In the genomic region with DNA sequence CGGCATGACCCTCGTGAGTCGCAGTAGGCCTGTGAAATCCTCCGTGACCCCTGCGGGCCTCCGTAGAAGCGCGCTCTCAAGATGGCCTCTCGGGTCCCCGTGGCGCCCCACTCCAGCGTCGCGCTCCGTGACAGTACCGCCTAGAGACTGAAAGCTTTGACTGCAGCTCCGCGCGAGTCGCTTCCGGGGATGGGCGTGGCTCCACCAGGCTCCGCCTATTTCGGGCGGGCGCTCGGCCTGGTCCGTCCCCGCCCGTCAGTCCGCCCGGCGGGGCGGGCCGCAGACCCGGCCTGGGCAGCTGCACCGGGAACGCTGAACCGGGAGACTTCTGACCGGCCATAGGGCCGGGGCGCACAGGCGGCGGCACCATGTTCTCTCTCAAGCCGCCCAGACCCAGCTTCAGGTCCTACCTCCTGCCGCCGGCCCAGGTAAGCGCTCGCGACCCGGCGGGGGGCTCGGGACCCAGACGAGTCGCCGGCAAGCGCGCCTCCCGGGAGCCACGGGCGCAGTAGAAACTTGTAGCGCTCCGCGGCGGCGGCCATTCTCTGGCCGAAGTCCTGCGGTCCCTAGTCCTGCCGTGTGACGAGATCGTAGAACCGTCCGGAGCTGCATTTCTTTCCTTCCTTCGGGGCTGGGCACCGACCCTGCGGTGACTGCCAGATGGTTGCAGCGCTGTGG, we compare ENCODE assay signal across 8 mouse cellular contexts. TPM values are rescaled to one million over a fixed set of nuclear protein-coding genes. Genes with fewer than 3 reads are reported as not detected.
A peak's percentile ranks its signal among the peaks of the same experiment; 100 is the strongest.
DNase-seq lines count a peak whose midpoint lies in the region; ATAC-seq lines count a peak whose summit lies in the region.

Gene Mtmr10 (plus strand): TSS at position 240 of the 678 bp plus-strand sequence.

- H3K36me3 ChIP-seq in hindbrain, embryonic 12.5 days: peaks cover 4% of the 10 kb centered on the region; the same call in 1 of the 2 replicates

- H3K27ac ChIP-seq in hindbrain, embryonic 12.5 days: peak within 1 kb of the TSS; percentile 85

- WGBS in hindbrain, embryonic 12.5 days: under 1% methylated on average over 77 of the region's 77 CpGs

- H3K9me3 ChIP-seq in hindbrain, embryonic 12.5 days (replicated peaks): no peaks in the 10 kb centered on the region

- H3K4me1 ChIP-seq in hindbrain, embryonic 12.5 days: peaks cover 11% of the 10 kb centered on the region

- H3K4me3 ChIP-seq in hindbrain, embryonic 12.5 days: peak within 1 kb of the TSS; percentile 85

- no peaks in the 10 kb centered on the region for H3K27me3 ChIP-seq in hindbrain, embryonic 12.5 days

- peak within 1 kb of the TSS; percentile 63 for H3K4me2 ChIP-seq in hindbrain, embryonic 12.5 days (replicated peaks)

- DNase-seq in NIH3T3 (ENCODE audit: low read depth): peak; percentile 99
- peak; percentile 99 for DNase-seq in cerebellum, postnatal 10 days
- DNase-seq in frontal cortex, postnatal 10 days (ENCODE audit: low spot score in 2 of 2): peak; percentile 98 to 99
- peak; percentile 98 for DNase-seq in layer of hippocampus, postnatal 14 days (ENCODE audit: low spot score in 2 of 2)
- peak; percentile 99 for DNase-seq in lung, postnatal 14 days
- peak; percentile 97 for DNase-seq in retina, adult 2 months (ENCODE audit: low read depth, low spot score)
- peak; percentile 96 to 97 for DNase-seq in thymus, postnatal 36 days

- ATAC-seq in hindbrain, embryonic 12.5 days (ENCODE audit: low FRiP score): peak; percentile 99

- peak within 1 kb of the TSS; percentile 77 for H3K9ac ChIP-seq in hindbrain, embryonic 12.5 days

RNA-seq across cellular contexts. Expression of gene Mtmr10, which starts in this region (rescaled TPM):
- polyA plus RNA-seq in hindbrain, embryonic 12.5 days (2016; fragmentation: Nextera tagmentation; extraction: Ambion mirVana): 14.7 and 15.6 TPM in 2 replicates
- total RNA-seq in layer of hippocampus, postnatal 14 days (2021): 10 to 100 TPM; 16.1 to 18.1 TPM

Comparison
In these comparisons a context has a peak if more than half of its experiments do, and no peak if none do; other contexts are left out.
1. Peak in every context shown above with its lines: DNase-seq, ATAC-seq, H3K4me3 ChIP-seq and H3K27ac ChIP-seq.